Mouse (Mus musculus) naive thymus-derived CD4-positive, alpha-beta T cell, adult 2 months (primary cell): ENCODE data around the gene Tor3a.

Source experiments
- DNase-seq: peaks from one replicate; pipeline ENCODE4 v3.0.0-alpha.2; 2011; ENCODE audit warnings: low read depth

Tor3a gene

DNA sequence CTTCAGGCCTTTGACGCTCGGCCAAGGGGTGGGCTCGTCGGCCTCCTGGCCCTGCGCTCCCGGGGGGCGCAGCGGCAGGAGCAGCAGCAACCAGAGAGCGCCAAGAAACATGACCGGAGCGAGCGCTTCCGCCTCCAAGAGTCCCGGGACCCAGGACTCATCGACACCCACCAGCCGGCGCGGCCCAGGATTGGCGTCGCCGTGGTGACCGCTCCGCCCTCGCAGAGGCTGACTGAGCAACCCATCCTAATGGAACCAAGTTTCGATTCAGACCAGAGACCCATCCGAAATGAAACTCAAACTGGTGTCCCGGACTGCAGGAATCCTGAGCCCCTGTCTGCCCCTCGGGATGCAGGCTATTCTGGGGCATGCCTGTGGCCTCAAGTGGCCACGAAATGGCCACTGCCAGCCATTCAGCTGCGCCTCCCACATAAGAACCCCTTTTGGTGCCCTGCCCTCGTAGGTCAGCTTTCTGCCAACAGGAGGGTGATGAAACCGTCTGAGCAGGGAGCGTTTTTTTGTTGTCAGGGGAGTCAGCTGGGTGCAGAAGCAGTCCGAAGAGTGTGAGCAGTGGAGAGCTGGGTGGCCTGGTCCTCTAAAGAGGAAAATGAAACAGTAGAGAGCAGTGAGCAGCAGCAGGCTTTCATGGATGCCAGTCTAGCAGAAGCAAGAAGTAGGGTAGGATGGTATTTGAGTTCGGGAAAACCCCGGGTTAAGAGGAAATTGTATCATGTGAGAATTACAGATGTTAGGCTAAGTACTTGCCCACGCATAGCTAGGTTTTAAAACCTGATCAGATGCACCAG, at the start of gene Tor3a:
Gene Tor3a (minus strand): TSS at position 162 of the 806 bp plus-strand sequence.
- peak; percentile 70 for DNase-seq

GRCm38 (mm10) chr1:156722089-156722488, 47.9 kb upstream of the Tor3a start:
- DNase-seq = no peak

DNA sequence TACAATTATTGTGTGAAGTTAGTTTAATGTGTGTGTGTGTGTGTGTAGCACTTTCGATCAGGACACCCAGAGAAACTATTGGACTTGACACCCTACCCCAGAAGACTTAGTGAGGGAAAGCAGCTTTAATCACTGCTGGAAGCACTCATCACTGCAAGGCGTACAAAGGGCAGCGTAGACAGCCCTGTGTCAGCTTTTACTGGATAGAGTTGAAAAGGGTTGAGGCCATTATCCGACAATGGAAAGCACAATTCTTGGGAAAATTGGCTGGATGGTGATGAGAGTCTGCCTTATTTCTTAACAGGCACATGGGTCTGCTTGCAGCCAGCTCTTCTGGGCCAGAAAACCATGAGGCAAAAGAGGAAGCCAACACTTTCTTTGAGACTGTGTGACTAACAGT, 45.9 kb upstream of the Tor3a start:
- no peak for DNase-seq

- DNase-seq = peak; percentile 96
These were observed 45.0 kb upstream of the Tor3a start, which contains the start of gene Fam20b for GRCm38 (mm10) chr1:156718950-156719805. Gene Fam20b (minus strand): TSS chr1:156719086.

- DNase-seq = peak; percentile 73
These were observed 44.3 kb upstream of the Tor3a start for GRCm38 (mm10) chr1:156718286-156718949.

- peak; percentile 28 for DNase-seq
These were observed 43.7 kb upstream of the Tor3a start for GRCm38 (mm10) chr1:156717751-156718285.

DNA sequence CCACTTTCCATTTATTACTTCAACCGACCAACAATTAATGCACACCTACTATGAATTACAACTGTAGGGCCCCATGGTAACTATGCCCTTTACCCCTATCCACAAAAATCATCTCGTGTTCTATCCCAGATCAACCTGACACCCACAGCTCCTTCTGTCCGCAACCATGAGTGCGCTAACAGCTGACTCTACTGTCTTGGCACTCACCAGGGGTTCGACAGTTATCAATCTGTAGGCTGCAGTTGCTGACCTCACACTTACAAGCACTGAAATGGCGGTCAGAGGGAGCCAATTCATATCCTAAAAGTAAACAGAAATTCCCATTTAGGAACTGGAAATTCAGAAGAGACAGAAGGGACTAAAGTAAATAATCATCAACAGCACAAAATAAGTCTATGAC, 42.5 kb upstream of the Tor3a start:
- DNase-seq = no peak

DNA sequence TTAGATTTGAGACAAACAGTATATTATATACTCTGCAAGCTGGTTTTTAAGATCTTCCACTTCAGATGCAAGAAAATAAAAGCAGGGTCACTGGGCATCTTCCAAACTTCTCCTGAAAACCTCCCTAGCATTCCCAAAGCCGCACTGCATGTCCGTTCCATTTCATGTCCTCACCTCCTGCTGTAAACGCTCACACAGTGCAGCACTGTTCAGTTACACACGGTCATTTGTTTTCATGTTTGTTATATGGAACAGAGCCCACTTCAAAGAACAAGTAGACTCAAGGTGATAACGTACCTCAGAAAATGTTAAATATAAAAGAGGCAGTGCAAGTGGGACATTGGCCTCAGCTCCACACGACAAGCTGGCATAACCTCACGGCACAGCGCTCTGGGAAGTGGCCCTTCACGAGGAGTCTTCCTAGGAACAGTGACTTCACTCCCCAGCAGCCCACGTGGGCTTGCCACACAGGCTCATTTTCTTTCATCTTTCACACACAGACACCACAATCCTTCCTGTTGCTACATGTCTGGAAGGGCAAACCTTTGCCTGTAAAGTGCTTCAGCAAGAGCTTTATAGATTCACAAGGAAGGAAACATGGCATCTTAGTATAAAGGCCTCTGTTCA, 36.4 kb upstream of the Tor3a start:
- DNase-seq = peak; percentile 58

GRCm38 (mm10) chr1:156708672-156709071, 34.5 kb upstream of the Tor3a start:
- no peak for DNase-seq

DNA sequence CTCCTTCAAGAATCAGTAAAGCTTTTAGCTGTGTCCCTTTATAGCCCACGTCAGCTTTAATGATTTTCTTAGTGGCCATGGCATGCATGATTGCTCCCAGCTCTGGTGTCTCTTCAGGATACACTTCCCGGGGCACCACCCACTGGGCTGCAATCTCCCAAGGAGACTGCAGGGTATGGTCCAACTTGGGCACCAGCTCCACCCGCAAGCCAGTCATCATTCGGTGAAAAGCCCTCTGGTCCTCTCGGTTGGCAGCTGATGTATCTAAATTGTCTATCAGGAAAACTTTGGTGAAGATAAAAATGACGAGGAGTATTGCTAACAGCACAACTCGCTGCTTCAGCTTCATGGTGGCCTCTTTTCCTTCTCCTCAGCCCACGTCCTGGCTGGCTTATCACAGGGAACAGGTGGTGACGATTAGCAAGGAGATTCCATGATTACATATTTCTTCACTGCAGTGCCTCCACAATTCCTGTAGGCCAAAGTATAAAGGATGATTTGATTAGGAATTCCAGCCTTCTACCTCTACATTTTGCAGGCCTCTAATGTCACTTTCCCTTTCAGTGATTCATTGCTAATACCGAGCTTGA, 31.6 kb upstream of the Tor3a start:
- no peak for DNase-seq

DNA sequence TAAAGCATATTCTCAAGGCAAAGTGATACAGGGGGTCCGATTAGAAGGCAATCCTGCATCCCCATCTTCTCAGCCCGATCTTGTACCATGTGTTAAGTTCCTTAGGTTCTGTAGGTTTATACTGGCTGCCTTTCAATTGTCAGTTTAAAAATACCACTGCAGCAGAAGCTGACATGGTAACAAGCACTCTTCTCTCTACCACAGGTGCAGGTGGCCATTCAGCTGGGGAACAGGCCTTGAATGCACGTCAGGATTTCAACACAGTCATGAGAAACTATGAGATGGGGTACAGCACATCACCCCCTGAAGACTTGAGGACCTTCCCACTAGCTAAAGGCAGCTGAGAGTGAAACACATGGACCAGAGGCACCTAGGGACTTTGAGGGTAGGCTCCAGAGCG, 29.3 kb upstream of the Tor3a start:
- no peak for DNase-seq

- no peak for DNase-seq
These were observed 28.0 kb upstream of the Tor3a start for GRCm38 (mm10) chr1:156702151-156702550.

GRCm38 (mm10) chr1:156686025-156686661, 12.0 kb upstream of the Tor3a start:
- no peak for DNase-seq

DNA sequence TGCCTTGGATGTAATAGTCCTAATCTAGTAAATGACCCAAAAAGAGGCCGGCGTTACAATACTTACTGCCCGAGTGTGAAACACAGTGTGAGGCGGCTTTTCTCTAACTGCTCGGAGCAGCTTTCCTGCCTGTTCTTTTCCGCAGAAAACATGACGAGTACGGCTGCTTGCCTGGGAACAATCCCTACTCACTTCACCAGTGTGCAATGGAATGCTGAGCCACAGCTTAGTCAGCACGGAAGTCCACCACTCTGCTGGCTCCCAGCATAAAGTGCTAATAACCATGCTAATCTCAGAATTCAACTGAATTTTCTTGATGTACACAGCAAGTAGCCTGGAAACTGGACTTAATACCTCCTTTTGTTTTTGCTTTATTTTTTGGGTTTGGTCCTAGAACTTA, 5.4 kb upstream of the Tor3a start:
- DNase-seq = no peak

DNA sequence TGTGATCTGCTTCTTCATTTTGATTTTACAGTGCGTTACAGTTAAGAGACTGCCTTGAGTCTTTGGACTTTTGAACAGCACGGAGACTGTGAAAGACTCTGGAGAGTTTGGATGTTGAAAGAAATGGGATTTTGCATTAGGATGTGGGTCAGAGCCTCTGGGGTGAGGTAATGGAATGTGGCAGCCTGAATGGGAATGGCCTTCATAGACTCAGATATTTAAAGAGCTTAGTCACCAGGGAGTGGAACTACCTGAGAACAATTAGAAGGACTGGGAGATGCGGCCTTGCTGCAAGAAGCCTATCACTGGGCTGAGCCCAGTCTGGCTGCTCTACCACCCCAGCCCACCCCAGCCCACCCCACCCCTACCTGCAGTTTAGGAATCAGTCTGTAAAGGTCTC, 3.1 kb upstream of the Tor3a start:
- DNase-seq = no peak

DNA sequence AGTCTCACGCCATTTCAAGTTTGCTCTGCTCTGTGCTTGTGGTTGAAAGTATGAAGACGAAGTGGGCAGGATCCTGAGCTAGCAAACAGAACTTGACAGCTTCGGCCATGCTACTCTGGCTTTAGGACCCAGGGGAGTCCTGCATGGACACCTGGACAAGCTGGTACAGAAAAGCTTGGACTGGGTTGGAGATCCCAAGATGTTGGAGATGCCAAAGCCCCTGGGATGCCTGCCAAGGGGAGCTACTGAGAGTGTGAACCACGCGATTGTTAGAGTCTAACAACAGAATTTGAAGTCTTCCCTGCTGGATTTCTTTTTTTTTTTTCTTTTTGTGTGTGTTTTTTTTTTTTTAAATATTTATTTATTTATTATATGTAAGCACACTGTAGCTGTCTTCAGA, 2.4 kb upstream of the Tor3a start:
- no peak for DNase-seq

GRCm38 (mm10) chr1:156676171-156676570, 2.0 kb upstream of the Tor3a start:
- peak; percentile 75 for DNase-seq

- DNase-seq = peak; percentile 66
These were observed 521 bp downstream of the Tor3a start for GRCm38 (mm10) chr1:156673476-156674194.

DNA sequence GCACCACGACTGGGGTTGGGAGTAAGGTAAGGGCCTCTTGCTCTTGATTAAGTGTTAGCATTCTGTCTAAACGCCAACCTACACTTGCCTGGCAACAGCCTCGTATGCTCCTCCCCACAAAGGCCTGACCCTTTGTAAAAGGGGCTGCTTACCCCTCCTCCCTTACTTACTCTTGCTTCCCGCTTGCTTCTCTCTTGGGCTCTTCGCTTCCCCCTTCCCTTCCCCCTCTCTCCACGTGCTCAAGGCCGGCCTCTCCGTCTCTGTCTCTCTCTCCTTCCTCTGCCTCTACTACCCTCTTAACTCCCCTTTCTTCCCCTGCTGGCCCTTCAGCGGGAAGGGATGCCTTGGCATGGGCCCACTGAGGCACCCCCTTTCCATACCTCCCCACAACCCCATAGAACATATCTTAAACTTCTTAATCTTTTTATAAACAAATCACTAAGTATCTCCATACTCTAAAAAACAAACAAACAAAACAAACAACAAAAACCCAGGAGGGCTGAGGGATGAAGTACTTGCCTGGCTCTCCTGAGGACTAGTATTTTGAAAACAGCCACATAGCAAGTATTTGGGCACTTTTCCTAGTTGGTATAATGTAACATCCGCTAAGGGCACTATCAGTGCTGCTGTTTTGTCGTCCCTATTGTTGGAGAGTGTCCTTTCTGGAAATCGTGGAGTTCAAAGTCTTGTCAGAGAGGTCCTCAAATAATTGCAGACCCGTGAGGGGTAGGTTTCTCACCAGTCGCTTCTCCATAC, 1.3 kb downstream of the Tor3a start:
- DNase-seq = peak; percentile 17
